Comparison of ENCODE assay signal across 14 mouse cellular contexts in the genomic region with DNA sequence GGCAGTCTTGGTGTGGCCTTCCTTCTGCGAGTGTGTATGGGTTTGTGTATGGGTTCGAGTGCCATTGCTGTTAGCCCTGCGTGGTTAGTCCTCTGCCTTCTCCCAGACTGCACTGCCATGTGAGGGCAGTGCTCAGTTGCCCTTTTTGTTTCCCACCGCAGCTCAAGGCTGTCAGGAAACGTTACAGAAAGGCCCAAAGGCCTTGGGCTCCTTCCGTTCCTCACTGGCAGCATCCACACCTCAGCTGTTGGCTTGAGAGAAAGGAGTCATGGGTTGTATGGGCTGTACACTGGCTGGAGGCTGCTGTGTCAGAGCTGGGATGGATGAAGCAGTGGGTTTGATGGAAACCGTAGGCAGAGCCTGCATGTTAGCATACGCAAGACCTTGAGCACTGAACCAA. TPM values are rescaled to one million over a fixed set of nuclear protein-coding genes. Genes with fewer than 3 reads are reported as not detected.
DNase-seq lines count a peak whose midpoint lies in the region; ATAC-seq and TF ChIP-seq lines count a peak whose summit lies in the region.
"Had no signal": no experiment of that assay in that cellular context is flagged by ENCODE, and none has a peak within 500 bp of the region (broad histone marks: within the 10 kb centered on the region; RNA-seq: fewer than 3 reads in every experiment).

No protein-coding gene starts in this region.

- ATAC-seq in heart, embryonic 12.5 days (ENCODE audit: insufficient number of reproducible peaks, low FRiP score), result no peak
- ATAC-seq in embryonic facial prominence, embryonic 12.5 days (ENCODE audit: insufficient number of reproducible peaks, insufficient read depth, low FRiP score, low TSS enrichment), result no peak
- ATAC-seq: forebrain, embryonic 15.5 days had no signal

- peaks cover 18% of the 10 kb centered on the region for H3K36me3 ChIP-seq in heart, embryonic 12.5 days
- 0 out of 2 replicates have a peak, but pooled peaks cover 3% of the 10 kb centered on the region for H3K36me3 ChIP-seq in embryonic facial prominence, embryonic 12.5 days
- peaks cover 36% of the 10 kb centered on the region for H3K36me3 ChIP-seq in limb, embryonic 10.5 days
- H3K36me3 ChIP-seq: forebrain, embryonic 15.5 days had no signal

- no peak overlapping the region for H3K4me2 ChIP-seq in heart, embryonic 12.5 days
- H3K4me2 ChIP-seq in embryonic facial prominence, embryonic 12.5 days (replicated peaks), result no peak overlapping the region
- H3K4me2 ChIP-seq: forebrain, embryonic 15.5 days had no signal

- peak overlapping the region; percentile 96 for H3K27ac ChIP-seq in heart, embryonic 12.5 days (ENCODE audit: poor library complexity, severe bottlenecking)
- H3K27ac ChIP-seq in layer of hippocampus, adult 2 months, result peak overlapping the region; percentile 84
- peak overlapping the region; percentile 83; the same call in 1 of the 2 replicates for H3K27ac ChIP-seq in embryonic facial prominence, embryonic 12.5 days
- peak overlapping the region; percentile 75 for H3K27ac ChIP-seq in limb, embryonic 10.5 days

- DNase-seq in heart, adult 8-10 months (ENCODE audit: low spot score), result no peak
- DNase-seq in layer of hippocampus, adult 2 months (ENCODE audit: low spot score in 2 of 2), result no peak
- DNase-seq in layer of hippocampus, adult 8-10 months (ENCODE audit: low spot score in 2 of 2), result no peak
- DNase-seq in limb, embryonic 10.5 days (ENCODE audit: low spot score), result no peak
- DNase-seq in right cerebral cortex, adult 18-20 months, result no peak
- no peak for DNase-seq in gastrocnemius, postnatal 25 days
- DNase-seq: cerebellum, adult 18-20 months had no signal

- H3K9me3 ChIP-seq in heart, embryonic 12.5 days (replicated peaks), result no peaks in the 10 kb centered on the region
- H3K9me3 ChIP-seq in embryonic facial prominence, embryonic 12.5 days, result no peaks in the 10 kb centered on the region
- no peaks in the 10 kb centered on the region for H3K9me3 ChIP-seq in limb, embryonic 10.5 days (replicated peaks)
- H3K9me3 ChIP-seq: forebrain, embryonic 15.5 days; megakaryocyte, embryonic 14.5 days had no signal

- TF ChIP-seq CTCF in layer of hippocampus, adult 2 months (conservative IDR thresholded peaks at IDR 0.05), result no peak

- peaks cover 94% of the 10 kb centered on the region for H3K4me1 ChIP-seq in heart, embryonic 12.5 days (replicated peaks)
- H3K4me1 ChIP-seq in embryonic facial prominence, embryonic 12.5 days, result peaks cover 77% of the 10 kb centered on the region
- peaks cover 86% of the 10 kb centered on the region for H3K4me1 ChIP-seq in limb, embryonic 10.5 days

- peak overlapping the region; percentile 28; the same call in 1 of the 2 replicates for H3K9ac ChIP-seq in heart, embryonic 12.5 days
- H3K9ac ChIP-seq in embryonic facial prominence, embryonic 12.5 days, result no peak overlapping the region
- H3K9ac ChIP-seq: forebrain, embryonic 15.5 days had no signal

- WGBS in heart, embryonic 12.5 days, result 83% methylated on average over 8 of the region's 8 CpGs
- WGBS in embryonic facial prominence, embryonic 12.5 days, result 83% methylated on average over 8 of the region's 8 CpGs
- 93% methylated on average over 8 of the region's 8 CpGs for WGBS in limb, embryonic 10.5 days

- H3K27me3 ChIP-seq in heart, embryonic 12.5 days (replicated peaks), result no peaks in the 10 kb centered on the region
- H3K27me3 ChIP-seq in embryonic facial prominence, embryonic 12.5 days, result no peaks in the 10 kb centered on the region
- H3K27me3 ChIP-seq in limb, embryonic 10.5 days (ENCODE audit: low read depth, poor library complexity, severe bottlenecking), result no peaks in the 10 kb centered on the region
- H3K27me3 ChIP-seq: CH12.LX; forebrain, embryonic 15.5 days; megakaryocyte, embryonic 14.5 days had no signal

- H3K4me3 ChIP-seq in heart, embryonic 12.5 days, result no peak overlapping the region
- H3K4me3 ChIP-seq in layer of hippocampus, adult 2 months, result no peak overlapping the region
- H3K4me3 ChIP-seq in embryonic facial prominence, embryonic 12.5 days, result no peak overlapping the region
- no peak overlapping the region for H3K4me3 ChIP-seq in limb, embryonic 10.5 days
- H3K4me3 ChIP-seq: forebrain, embryonic 15.5 days; megakaryocyte, embryonic 14.5 days had no signal

RNA-seq across cellular contexts. Expression of a gene that starts 32.2 kb away (rescaled TPM):
- polyA plus RNA-seq in heart, embryonic 12.5 days (2016; fragmentation: Nextera tagmentation; extraction: Ambion mirVana), result 0.86 and 1.3 TPM in 2 replicates
- not detected for total RNA-seq in heart, adult 8-10 months (2022)
- not detected for total RNA-seq in layer of hippocampus, adult 2 months (2021)
- not detected for total RNA-seq in layer of hippocampus, adult 8-10 months (2022)
- 0.26 TPM in 1 of 2 replicates, not detected in the other for polyA plus RNA-seq in embryonic facial prominence, embryonic 12.5 days (2016; fragmentation: Nextera tagmentation; extraction: Ambion mirVana)
- not detected in 2 replicates for polyA plus RNA-seq in limb, embryonic 10.5 days (2016; fragmentation: Nextera tagmentation; extraction: Ambion mirVana)
- not detected for total RNA-seq in gastrocnemius, postnatal 25 days (2021)
- total RNA-seq: CH12.LX; granulocyte monocyte progenitor cell, adult 5-6 weeks had no signal
- polyA plus RNA-seq: forebrain, embryonic 15.5 days; neural tube, embryonic 11.5 days had no signal

RNA-seq across cellular contexts. Expression of a gene that starts 41.9 kb away (rescaled TPM):
- polyA plus RNA-seq in heart, embryonic 12.5 days (2016; fragmentation: Nextera tagmentation; extraction: Ambion mirVana), result 53.4 and 55.6 TPM in 2 replicates
- total RNA-seq in heart, adult 8-10 months (2022), result 10 to 100 TPM; 46.6 to 60.7 (median 56.0) TPM
- 10 to 100 TPM; 33.5 to 38.0 TPM for total RNA-seq in layer of hippocampus, adult 2 months (2021)
- total RNA-seq in layer of hippocampus, adult 8-10 months (2022), result 10 to 100 TPM; 40.2 to 43.3 (median 41.6) TPM
- 52.5 and 54.1 TPM in 2 replicates for polyA plus RNA-seq in embryonic facial prominence, embryonic 12.5 days (2016; fragmentation: Nextera tagmentation; extraction: Ambion mirVana)
- 49.8 and 52.3 TPM in 2 replicates for polyA plus RNA-seq in limb, embryonic 10.5 days (2016; fragmentation: Nextera tagmentation; extraction: Ambion mirVana)
- total RNA-seq in gastrocnemius, postnatal 25 days (2021), result 10 to 100 TPM; 39.0 to 47.3 TPM

RNA-seq across cellular contexts. Expression of a gene that starts 48.9 kb away (rescaled TPM):
- 16.3 and 17.0 TPM in 2 replicates for polyA plus RNA-seq in heart, embryonic 12.5 days (2016; fragmentation: Nextera tagmentation; extraction: Ambion mirVana)
- 10 to 100 TPM in 1 of 4 experiments, 1 to 10 TPM in 3; 7.7 to 11.1 (median 8.6) TPM for total RNA-seq in heart, adult 8-10 months (2022)
- total RNA-seq in layer of hippocampus, adult 2 months (2021), result 10 to 100 TPM; 22.8 TPM
- total RNA-seq in layer of hippocampus, adult 8-10 months (2022), result 10 to 100 TPM; 20.2 to 22.6 (median 21.2) TPM
- 16.1 TPM in 2 replicates for polyA plus RNA-seq in embryonic facial prominence, embryonic 12.5 days (2016; fragmentation: Nextera tagmentation; extraction: Ambion mirVana)
- 11.0 and 12.7 TPM in 2 replicates for polyA plus RNA-seq in limb, embryonic 10.5 days (2016; fragmentation: Nextera tagmentation; extraction: Ambion mirVana)
- 10 to 100 TPM; 11.4 to 11.8 TPM for total RNA-seq in gastrocnemius, postnatal 25 days (2021)
